Mouse (Mus musculus) liver, embryonic 14.5 days (tissue): ENCODE data around the gene Atg16l2.

Experiments used
- CTCF ChIP-seq: IDR thresholded peaks from 2 replicates; pipeline ENCODE4 v1.5.1; 2016; ENCODE audit warnings: antibody characterized with exemption, low read depth, control low read depth
- EP300 ChIP-seq: IDR thresholded peaks from 2 replicates; pipeline ENCODE4 v1.6.1; 2016; ENCODE audit warnings: antibody characterized with exemption, low read depth

- TF ChIP-seq EP300 (no peak), CTCF (no peak)
Observed at GRCm38 (mm10) chr7:101344892-101345291, 42.8 kb upstream of the Atg16l2 start.
